22 mouse cellular contexts compared by ENCODE assay signal in genomic region chr12:83201674-83202073, GRCm38 (mm10).
DNase-seq lines count a peak whose midpoint lies in the region; ATAC-seq lines count a peak whose summit lies in the region.
"Had no signal": no experiment of that assay in that cellular context is flagged by ENCODE, and none has a peak within 500 bp of the region (broad histone marks: within the 10 kb centered on the region; RNA-seq: fewer than 3 reads in every experiment).

No protein-coding gene starts in this region.

- no peaks in the 10 kb centered on the region for H3K9me3 ChIP-seq in forebrain, embryonic 12.5 days
- H3K9me3 ChIP-seq in forebrain, embryonic 15.5 days, result no peaks in the 10 kb centered on the region
- no peaks in the 10 kb centered on the region for H3K9me3 ChIP-seq in intestine, embryonic 14.5 days (ENCODE audit: control insufficient read depth, low read length)
- H3K9me3 ChIP-seq in intestine, embryonic 16.5 days (ENCODE audit: control insufficient read depth, low read length), result no peaks in the 10 kb centered on the region
- H3K9me3 ChIP-seq in embryonic facial prominence, embryonic 10.5 days, result no peaks in the 10 kb centered on the region
- H3K9me3 ChIP-seq in limb, embryonic 10.5 days (replicated peaks), result no peaks in the 10 kb centered on the region
- H3K9me3 ChIP-seq: heart, embryonic 15.5 days; liver, embryonic 13.5 days; midbrain, embryonic 12.5 days had no signal

- H3K27ac ChIP-seq in forebrain, embryonic 12.5 days, result peak overlapping the region; percentile 42; the same call in 1 of the 2 replicates
- H3K27ac ChIP-seq in forebrain, embryonic 15.5 days (replicated peaks), result no peak overlapping the region
- H3K27ac ChIP-seq in intestine, embryonic 14.5 days (ENCODE audit: low read depth), result peak overlapping the region; percentile 1; the same call in 1 of the 2 replicates
- H3K27ac ChIP-seq in intestine, embryonic 16.5 days (ENCODE audit: low read length), result no peak overlapping the region
- H3K27ac ChIP-seq in embryonic facial prominence, embryonic 10.5 days (replicated peaks), result 0 out of 2 replicates have a peak overlapping the region, but pooled peaks have one; percentile 51
- H3K27ac ChIP-seq in limb, embryonic 10.5 days, result 0 out of 2 replicates have a peak overlapping the region, but pooled peaks have one; percentile 25
- H3K27ac ChIP-seq: heart, adult 2 months; heart, embryonic 15.5 days; liver, embryonic 13.5 days; midbrain, embryonic 12.5 days had no signal

- no peak overlapping the region for H3K9ac ChIP-seq in forebrain, embryonic 12.5 days
- H3K9ac ChIP-seq in forebrain, embryonic 15.5 days (replicated peaks), result no peak overlapping the region
- no peak overlapping the region for H3K9ac ChIP-seq in intestine, embryonic 14.5 days (ENCODE audit: low read length)
- H3K9ac ChIP-seq in intestine, embryonic 16.5 days (ENCODE audit: low read depth, low read length), result no peak overlapping the region
- H3K9ac ChIP-seq: heart, embryonic 15.5 days; liver, embryonic 13.5 days; midbrain, embryonic 12.5 days had no signal

- 21% methylated on average over 3 of the region's 3 CpGs for WGBS in forebrain, embryonic 12.5 days
- WGBS in forebrain, embryonic 15.5 days, result 24% methylated on average over 3 of the region's 3 CpGs
- 19% methylated on average over 3 of the region's 3 CpGs for WGBS in intestine, embryonic 14.5 days
- 37% methylated on average over 3 of the region's 3 CpGs for WGBS in intestine, embryonic 16.5 days
- WGBS in embryonic facial prominence, embryonic 10.5 days, result 34% methylated on average over 3 of the region's 3 CpGs
- WGBS in limb, embryonic 10.5 days, result 25% methylated on average over 3 of the region's 3 CpGs

- no peak overlapping the region for H3K4me3 ChIP-seq in forebrain, embryonic 12.5 days (replicated peaks)
- H3K4me3 ChIP-seq in forebrain, embryonic 15.5 days, result no peak overlapping the region
- H3K4me3 ChIP-seq in intestine, embryonic 14.5 days (ENCODE audit: low read depth, low read length), result no peak overlapping the region
- H3K4me3 ChIP-seq in intestine, embryonic 16.5 days (ENCODE audit: low read length), result no peak overlapping the region
- H3K4me3 ChIP-seq in embryonic facial prominence, embryonic 10.5 days, result no peak overlapping the region
- H3K4me3 ChIP-seq in limb, embryonic 10.5 days, result no peak overlapping the region
- H3K4me3 ChIP-seq: heart, adult 2 months; heart, embryonic 15.5 days; liver, embryonic 13.5 days; midbrain, embryonic 12.5 days had no signal

- no peak for DNase-seq in intestine, embryonic 14.5 days (ENCODE audit: low spot score)
- no peak for DNase-seq in embryonic facial prominence, embryonic 10.5 days (ENCODE audit: low spot score)
- no peak for DNase-seq in limb, embryonic 10.5 days (ENCODE audit: low spot score)
- no peak for DNase-seq in gastrocnemius, adult 18-20 months (ENCODE audit: low spot score)
- DNase-seq: cerebellum, postnatal 36 days; embryo, embryonic 11 days; gastrocnemius, postnatal 25 days; heart, adult 2 months; heart, postnatal 4 days; kidney, postnatal 36 days; liver, embryonic 13.5 days; lung, adult 2 months; lung, postnatal 14 days; thymus, postnatal 14 days had no signal

- no peak for ATAC-seq in forebrain, embryonic 12.5 days (ENCODE audit: low FRiP score)
- ATAC-seq in forebrain, embryonic 15.5 days (replicated peaks), result no peak
- 0 out of 2 replicates have a peak, but pooled peaks have one; percentile 32 for ATAC-seq in intestine, embryonic 14.5 days (replicated peaks; ENCODE audit: low FRiP score, low TSS enrichment, low read depth)
- no peak; the same call in 1 of the 2 replicates for ATAC-seq in intestine, embryonic 16.5 days
- ATAC-seq: forebrain, embryonic 14.5 days; inflammation-experienced regulatory T-cells, adult 6 months; Patski had no signal

- H3K4me2 ChIP-seq in forebrain, embryonic 12.5 days, result no peak overlapping the region
- no peak overlapping the region for H3K4me2 ChIP-seq in forebrain, embryonic 15.5 days (replicated peaks)
- no peak overlapping the region for H3K4me2 ChIP-seq in intestine, embryonic 14.5 days (ENCODE audit: low read length)
- no peak overlapping the region for H3K4me2 ChIP-seq in intestine, embryonic 16.5 days (ENCODE audit: low read depth, low read length)
- H3K4me2 ChIP-seq: heart, embryonic 15.5 days; liver, embryonic 13.5 days; midbrain, embryonic 12.5 days had no signal

- peaks cover 3% of the 10 kb centered on the region; the same call in 1 of the 2 replicates for H3K27me3 ChIP-seq in forebrain, embryonic 12.5 days
- no peaks in the 10 kb centered on the region for H3K27me3 ChIP-seq in forebrain, embryonic 15.5 days
- H3K27me3 ChIP-seq in intestine, embryonic 14.5 days (replicated peaks; ENCODE audit: control insufficient read depth, insufficient read depth, low read length), result no peaks in the 10 kb centered on the region
- no peaks in the 10 kb centered on the region for H3K27me3 ChIP-seq in intestine, embryonic 16.5 days (replicated peaks; ENCODE audit: control insufficient read depth, insufficient read depth, low read length)
- H3K27me3 ChIP-seq in embryonic facial prominence, embryonic 10.5 days (replicated peaks; ENCODE audit: low read depth, poor library complexity, severe bottlenecking), result 0 out of 2 replicates have a peak, but pooled peaks cover under 1% of the 10 kb centered on the region
- no peaks in the 10 kb centered on the region for H3K27me3 ChIP-seq in limb, embryonic 10.5 days (ENCODE audit: low read depth, poor library complexity, severe bottlenecking)
- H3K27me3 ChIP-seq: heart, embryonic 15.5 days; midbrain, embryonic 12.5 days had no signal

- H3K36me3 ChIP-seq in forebrain, embryonic 12.5 days (replicated peaks), result no peaks in the 10 kb centered on the region
- no peaks in the 10 kb centered on the region for H3K36me3 ChIP-seq in forebrain, embryonic 15.5 days
- H3K36me3 ChIP-seq in intestine, embryonic 14.5 days (ENCODE audit: control insufficient read depth, insufficient read depth, low read length), result no peaks in the 10 kb centered on the region
- no peaks in the 10 kb centered on the region for H3K36me3 ChIP-seq in intestine, embryonic 16.5 days (ENCODE audit: control insufficient read depth, insufficient read depth, low read length)
- no peaks in the 10 kb centered on the region for H3K36me3 ChIP-seq in embryonic facial prominence, embryonic 10.5 days (replicated peaks)
- no peaks in the 10 kb centered on the region for H3K36me3 ChIP-seq in limb, embryonic 10.5 days
- H3K36me3 ChIP-seq: heart, embryonic 15.5 days; liver, embryonic 13.5 days; midbrain, embryonic 12.5 days had no signal

- peaks cover 13% of the 10 kb centered on the region for H3K4me1 ChIP-seq in forebrain, embryonic 12.5 days
- no peaks in the 10 kb centered on the region for H3K4me1 ChIP-seq in forebrain, embryonic 15.5 days
- peaks cover 4% of the 10 kb centered on the region for H3K4me1 ChIP-seq in intestine, embryonic 14.5 days (replicated peaks; ENCODE audit: control insufficient read depth, insufficient read depth, low read length)
- no peaks in the 10 kb centered on the region for H3K4me1 ChIP-seq in intestine, embryonic 16.5 days (ENCODE audit: control insufficient read depth, insufficient read depth, low read length)
- peaks cover 21% of the 10 kb centered on the region for H3K4me1 ChIP-seq in embryonic facial prominence, embryonic 10.5 days
- peaks cover 18% of the 10 kb centered on the region for H3K4me1 ChIP-seq in limb, embryonic 10.5 days
- H3K4me1 ChIP-seq: liver, embryonic 13.5 days had no signal

Comparison
In these comparisons a context has a peak if more than half of its experiments do, and no peak if none do; other contexts are left out.
1. H3K27ac ChIP-seq: peak in forebrain, embryonic 12.5 days (single experiment), intestine, embryonic 14.5 days (single experiment), embryonic facial prominence, embryonic 10.5 days (single experiment) and limb, embryonic 10.5 days (single experiment); none in forebrain, embryonic 15.5 days (single experiment) and intestine, embryonic 16.5 days (single experiment).